Mouse (Mus musculus) forebrain, embryonic 15.5 days (tissue): ENCODE data around the gene Dnajc10. TPM values are rescaled to one million over a fixed set of nuclear protein-coding genes. Genes with fewer than 3 reads are reported as not detected.

Experiments
- polyA plus RNA-seq: library from polyadenylated mRNA; unstranded; fragments of >200 nt; fragmentation: Nextera tagmentation; extraction: Ambion mirVana; gene quantifications from 2 replicates; pipeline ENCODE4 v1.2.1, GENCODE M21; 2015

The Dnajc10 gene
- polyA plus RNA-seq, 1 experiment from 2014 or later, result 53.8 TPM

Other genes starting within 250 kb of the Dnajc10 start
- gene Pde1a, start 186.0 kb upstream of the Dnajc10 start, polyA plus RNA-seq, result 14.6 and 15.3 TPM in 2 replicates
- gene Prdx6b, start 23.0 kb upstream of the Dnajc10 start, polyA plus RNA-seq, result not detected in 2 replicates
- gene Frzb, start 132.2 kb downstream of the Dnajc10 start, polyA plus RNA-seq, result 3.1 and 4.9 TPM in 2 replicates